Mouse (Mus musculus): ENCODE results near the gene Gdpd3.

Gdpd3 gene

DNA sequence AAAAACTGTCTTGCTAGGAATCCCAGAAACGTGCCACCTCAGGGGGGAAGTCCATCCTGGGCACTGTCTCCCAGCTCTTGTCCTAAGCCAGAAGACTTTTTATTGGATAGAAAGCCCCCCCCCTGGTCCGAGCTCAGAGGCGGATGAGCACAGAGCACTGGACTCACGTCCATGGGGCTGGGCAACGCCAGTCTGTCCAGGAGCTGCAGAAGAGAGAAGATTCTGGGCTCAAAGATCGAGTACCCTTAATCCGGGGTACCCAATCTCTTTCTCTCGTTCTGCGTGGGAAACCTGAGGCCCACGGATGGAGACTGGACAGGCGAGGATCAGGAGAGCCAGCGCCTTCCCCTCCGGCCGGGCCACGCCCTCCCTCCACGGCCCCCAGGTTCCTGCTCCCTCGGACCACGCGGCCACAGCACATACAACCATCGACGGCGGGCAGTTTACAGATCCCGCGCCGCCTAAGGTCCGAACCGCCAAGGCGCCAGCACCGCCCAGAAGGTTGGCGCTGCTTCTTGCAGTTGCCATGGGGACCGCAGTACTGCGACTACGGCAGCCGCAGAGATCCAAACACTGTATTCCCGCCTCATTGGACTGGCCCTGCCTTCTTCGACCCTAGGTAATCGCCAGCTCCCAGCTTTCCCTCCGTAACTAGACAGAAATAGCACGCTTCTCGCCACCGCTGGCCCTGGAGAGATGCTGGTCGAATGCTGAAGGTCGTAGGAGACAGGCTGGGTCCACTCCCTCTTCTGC, 42.7 kb downstream of the Gdpd3 start:
- DNase-seq: peak; percentile 83

DNA sequence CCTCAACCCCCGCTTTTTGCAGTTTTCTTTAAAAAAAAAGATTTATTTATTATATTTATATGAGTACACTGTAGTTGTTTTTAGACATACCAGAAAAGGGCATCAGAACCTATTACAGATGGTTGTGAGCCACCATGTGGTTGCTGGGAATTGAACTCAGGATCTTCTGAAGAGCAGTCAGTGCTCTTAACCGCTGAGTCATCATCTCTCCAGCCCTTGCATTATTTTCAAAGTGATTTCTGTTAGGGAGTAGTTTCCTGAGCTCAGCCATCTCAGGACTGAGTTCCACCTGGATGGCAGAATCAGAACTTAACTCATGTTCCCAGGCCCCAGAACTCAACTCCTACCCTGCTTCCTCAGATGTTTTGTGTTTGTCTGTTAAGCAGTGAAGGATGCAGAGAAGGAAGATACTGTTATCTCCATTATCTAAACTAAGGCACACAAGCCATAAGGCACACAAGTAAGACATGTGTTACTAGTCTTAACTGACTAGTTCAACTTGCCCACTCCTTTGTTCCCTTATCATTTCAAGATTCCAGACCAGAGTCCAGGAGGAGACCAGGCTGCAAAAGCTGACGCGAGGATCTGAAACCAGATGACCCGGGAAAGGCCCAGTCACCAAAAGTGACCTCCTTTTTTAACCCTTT, 43.7 kb downstream of the Gdpd3 start:
- DNase-seq: no peak

DNA sequence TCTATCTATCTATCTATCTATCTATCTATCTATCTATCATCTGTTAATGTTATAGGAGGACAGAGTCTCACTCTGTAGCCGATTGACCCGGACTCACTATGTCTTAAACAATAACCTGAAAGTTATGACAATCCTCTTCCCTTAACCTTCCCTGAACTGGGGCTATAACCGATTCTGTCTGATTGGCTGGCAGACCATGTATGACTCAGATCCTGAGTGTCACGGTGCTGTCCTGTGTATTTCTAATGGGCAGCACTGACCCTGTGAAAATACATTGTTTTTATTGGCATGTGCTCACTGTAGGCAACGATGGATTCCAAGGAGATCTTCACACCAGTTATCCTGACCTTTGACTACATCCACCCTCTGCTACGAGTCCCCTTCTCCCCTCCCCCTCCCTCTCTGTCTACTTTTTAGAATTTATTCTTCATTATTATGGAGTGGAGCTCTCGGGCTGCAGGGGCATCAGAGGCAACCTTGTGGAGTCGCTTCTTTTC, 49.6 kb downstream of the Gdpd3 start:
- DNase-seq: no peak

DNA sequence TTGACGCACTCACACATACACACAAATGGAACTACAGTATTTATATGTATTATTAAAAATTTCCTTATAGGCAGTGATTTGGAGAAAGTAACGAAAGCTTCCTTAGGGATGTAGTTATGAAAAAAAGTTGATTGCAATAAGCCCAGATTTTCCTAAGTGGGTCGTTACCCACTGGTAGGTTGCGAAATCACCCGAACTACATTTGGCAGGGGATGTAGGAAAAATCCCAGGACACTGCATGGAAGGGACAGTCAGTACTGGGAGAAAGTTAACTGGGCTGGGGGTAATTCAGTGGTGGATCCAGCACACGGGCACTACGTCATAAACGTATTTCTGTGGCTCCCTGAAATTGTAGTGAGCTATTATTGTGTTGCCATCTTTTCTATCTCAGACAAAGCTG, 50.4 kb downstream of the Gdpd3 start:
- no peak for DNase-seq

DNA sequence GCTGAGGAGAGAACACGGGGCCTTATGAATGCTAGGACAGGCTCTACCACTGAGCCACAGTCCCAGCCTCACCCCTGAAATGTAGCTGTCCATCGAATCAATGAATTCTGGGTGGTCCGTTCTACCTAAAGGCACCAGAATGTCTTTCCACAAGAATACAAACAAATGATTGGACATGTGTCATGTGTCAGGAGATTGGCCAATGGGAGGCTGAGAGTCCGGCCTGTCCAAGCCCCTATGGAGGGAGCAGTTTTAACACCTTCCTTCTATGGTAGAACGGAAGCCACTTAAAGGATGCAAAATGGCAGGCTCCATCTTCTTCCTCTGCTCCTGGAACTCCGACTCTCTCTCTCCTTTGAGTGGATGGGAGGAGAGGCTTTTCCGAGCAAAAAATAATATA, 51.5 kb downstream of the Gdpd3 start:
- no peak for DNase-seq

DNA sequence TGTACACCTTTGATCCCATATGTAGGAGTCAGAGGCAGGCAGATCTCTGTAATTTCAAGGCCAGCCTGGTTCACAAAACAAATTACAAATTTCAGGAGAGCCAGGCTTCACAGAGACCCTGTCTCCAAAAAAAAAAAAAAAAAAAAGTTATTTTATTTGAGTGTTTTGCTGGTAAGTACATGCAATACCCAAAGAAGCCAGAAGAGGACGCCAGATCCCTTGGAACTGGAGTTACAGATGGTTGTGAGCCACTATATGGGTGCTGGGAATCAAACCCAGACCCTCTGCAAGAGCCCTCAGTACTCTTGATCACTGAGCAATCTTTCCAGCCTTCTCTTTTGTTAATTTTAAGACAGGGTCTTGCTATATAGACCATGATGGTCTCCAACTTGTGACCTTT, 52.7 kb downstream of the Gdpd3 start:
- no peak for DNase-seq

DNA sequence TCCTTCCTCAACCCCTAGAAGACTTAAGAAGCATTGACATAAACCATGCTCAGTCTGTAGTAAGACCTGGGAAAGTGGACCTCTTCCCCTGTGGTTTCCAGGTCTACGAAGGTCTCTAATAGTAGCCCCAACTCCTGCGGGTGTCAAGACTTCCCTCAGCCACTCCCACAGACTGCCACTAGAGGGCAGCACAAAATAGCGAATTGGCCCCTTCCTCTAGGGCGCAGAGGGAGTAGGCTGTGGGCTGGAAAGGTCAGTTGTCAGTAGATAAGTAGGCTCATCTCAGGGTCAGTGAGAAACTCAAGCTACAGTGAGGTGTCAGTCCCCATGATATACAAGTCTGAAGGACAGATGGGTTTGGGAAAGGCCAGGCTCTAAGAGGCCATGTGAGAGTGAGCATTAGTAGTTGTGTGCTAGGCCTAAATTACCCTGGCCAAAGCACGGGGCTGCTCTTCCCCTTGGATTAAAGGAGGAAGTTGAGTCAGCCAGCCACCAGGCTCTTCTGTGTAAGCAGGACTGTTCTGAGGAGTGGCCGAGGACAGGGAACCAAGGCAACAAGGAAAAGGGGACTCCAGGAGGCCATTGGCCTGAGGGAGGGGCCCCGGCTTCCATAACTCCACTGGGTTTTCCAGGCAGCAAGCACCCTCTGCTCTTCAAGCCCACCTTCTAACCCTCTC, 55.8 kb downstream of the Gdpd3 start:
- DNase-seq: peak; percentile 89

DNA sequence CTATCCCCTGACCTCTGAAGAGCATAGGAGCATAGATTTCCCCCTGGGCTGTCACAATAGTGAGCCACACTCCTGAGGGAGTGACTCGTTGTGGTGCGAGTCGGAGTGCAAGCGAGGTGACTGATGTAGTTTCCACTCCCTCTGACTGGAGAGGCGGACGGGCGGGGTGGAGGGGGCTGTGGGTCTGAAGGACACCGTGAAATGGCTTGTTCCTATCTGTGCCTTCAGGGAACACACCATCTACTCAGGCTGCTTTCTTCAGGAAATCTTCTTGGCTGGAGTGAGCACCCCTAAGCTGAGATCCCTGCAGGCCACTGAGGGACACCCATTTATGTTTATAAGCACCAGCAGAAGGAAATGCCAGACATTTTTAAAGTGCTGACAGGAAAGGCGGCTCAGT, 56.6 kb downstream of the Gdpd3 start:
- no peak for DNase-seq

DNA sequence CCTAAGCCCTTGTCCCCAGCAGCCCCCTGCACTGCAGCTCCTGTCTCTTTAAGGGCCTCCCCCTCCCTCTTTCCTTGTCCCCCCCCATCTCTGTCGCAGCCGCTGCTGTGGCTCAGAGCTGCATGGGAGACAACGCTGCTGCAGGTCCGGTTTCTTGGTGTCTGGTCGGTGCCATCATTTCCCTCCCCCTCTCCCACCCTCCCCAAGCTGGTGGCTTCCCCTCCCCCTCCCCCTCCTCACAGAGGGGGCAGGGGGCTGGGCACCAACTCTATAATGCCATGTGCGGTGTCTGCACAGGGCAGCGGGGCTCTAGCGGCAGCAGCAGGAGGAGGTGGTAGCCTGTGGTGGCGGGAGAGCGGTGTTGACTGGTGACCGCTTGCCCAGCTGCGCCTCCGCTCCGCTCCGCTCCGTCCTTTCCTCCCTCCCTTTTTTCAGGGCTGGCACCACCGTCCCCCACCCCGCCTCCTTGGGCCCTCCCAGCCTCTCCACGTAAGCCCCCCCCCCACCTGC, 57.1 kb downstream of the Gdpd3 start:
- DNase-seq: no peak

DNA sequence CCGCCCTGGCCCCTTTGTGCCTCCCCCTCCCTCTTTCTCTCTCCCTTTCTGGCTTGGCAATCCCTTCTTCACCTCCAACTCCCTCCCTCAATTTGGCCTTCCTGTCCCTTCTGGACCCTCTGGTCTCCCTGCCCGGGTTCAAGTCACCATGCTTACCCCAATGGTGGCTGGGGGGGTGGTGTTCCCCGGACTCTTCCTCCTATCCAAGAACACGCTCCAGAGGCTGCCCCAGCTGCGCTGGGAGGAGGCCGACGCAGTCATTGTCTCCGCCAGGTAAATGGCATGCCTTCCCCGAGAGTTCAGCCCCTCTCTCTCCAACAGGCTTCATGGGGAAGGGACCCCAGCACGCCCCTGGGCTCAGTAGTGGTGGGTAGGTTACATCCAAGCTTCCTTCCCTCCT, 57.8 kb downstream of the Gdpd3 start:
- no peak for DNase-seq

Measured in lung, postnatal 14 days (tissue).